Mouse (Mus musculus) CH12.LX (cell line): ENCODE results near the gene Dusp3.

ENCODE experiments used
- CTCF ChIP-seq, 2 experiments: IDR thresholded peaks in 1 of 2; conservative IDR thresholded peaks in 1 of 2; 2 replicates each; pipeline ENCODE4 v1.5.1; 2011 to 2012; ENCODE audit warnings: low read depth in 2 of 2, low read length in 2 of 2, improper control_type of control experiment in 1 of 2, inconsistent platforms in 1 of 2, mild to moderate bottlenecking in 1 of 2, moderate library complexity in 1 of 2
- ELF1 ChIP-seq: IDR thresholded peaks from 2 replicates; pipeline ENCODE4 v1.6.1; 2014; ENCODE audit warnings: low read depth, mild to moderate bottlenecking, inconsistent platforms, low read length, improper control_type of control experiment
- EP300 ChIP-seq: IDR thresholded peaks from 2 replicates; pipeline ENCODE4 v1.6.1; 2011; ENCODE audit warnings: low read length, improper control_type of control experiment
- MAX ChIP-seq: IDR thresholded peaks from 2 replicates; pipeline ENCODE4 v1.6.1; 2011; ENCODE audit warnings: low read length, improper control_type of control experiment
- MAZ ChIP-seq: IDR thresholded peaks from 2 replicates; pipeline ENCODE4 v1.6.1; 2012; ENCODE audit warnings: low read depth, mild to moderate bottlenecking, inconsistent platforms, low read length, improper control_type of control experiment, moderate library complexity
- MXI1 ChIP-seq: IDR thresholded peaks from 2 replicates; pipeline ENCODE4 v1.6.1; 2011; ENCODE audit warnings: mild to moderate bottlenecking, low read depth, low read length, improper control_type of control experiment
- POLR2A ChIP-seq: IDR thresholded peaks from 2 replicates; pipeline ENCODE4 v1.6.1; 2011; ENCODE audit warnings: low read depth, mild to moderate bottlenecking, improper control_type of control experiment, low read length
- ZC3H11A ChIP-seq: IDR thresholded peaks from 2 replicates; pipeline ENCODE4 v1.6.1; 2012; ENCODE audit warnings: low read depth, mild to moderate bottlenecking, inconsistent platforms, low read length, improper control_type of control experiment

DNA sequence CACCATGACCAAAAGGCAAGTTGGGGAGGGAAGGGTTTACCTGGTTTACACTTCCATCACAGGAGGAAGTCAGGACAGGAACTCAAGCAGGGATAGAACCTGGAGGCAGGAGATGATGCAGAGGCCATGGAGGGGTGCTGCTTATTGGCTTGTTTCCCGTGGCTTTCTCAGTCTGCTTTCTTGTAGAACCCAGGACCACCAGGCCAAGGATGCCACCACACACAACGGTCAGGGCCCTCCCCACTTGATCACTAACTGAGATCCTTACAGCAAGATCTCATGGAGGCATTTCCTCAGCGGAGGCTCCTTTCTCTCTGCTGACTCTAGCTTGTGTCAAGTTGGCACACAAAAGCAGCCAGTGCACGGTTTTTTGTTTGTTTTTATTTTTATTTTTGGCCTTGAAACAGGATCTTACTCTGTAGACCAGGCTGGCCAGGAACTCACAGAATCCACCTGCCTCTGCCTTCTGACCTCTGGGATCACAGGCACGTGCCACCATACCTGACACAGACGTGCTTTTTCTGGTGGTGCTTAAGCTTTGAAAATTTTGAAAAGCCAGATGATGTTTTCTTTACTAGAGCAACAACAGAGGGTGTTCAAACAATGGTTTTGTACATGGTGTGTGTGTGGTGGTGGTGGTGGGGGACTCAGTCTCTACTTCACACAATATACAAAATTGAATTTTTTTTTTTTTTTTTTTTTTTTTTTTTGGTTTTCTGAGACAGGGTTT, 41.4 kb upstream of the Dusp3 start, which contains the start of gene Mpp3:
- TF ChIP-seq EP300 = no peak
- no peak; the same call in 1 of the 2 replicates for TF ChIP-seq POLR2A
- TF ChIP-seq CTCF (conservative IDR thresholded peaks at IDR 0.05 in 1 of 2, IDR thresholded peaks at IDR 0.05 in 1 of 2; ENCODE audit: low read depth in 2 of 2, low read length in 2 of 2) = no peak
- no peak for TF ChIP-seq ELF1
- TF ChIP-seq MXI1 = no peak
- no peak for TF ChIP-seq MAX
- TF ChIP-seq ZC3H11A = no peak
- no peak for TF ChIP-seq MAZ
